Mouse (Mus musculus) intestine, postnatal 0 days (tissue): ENCODE measurements around the gene Cyth1. TPM values are rescaled to one million over a fixed set of nuclear protein-coding genes. Genes with fewer than 3 reads are reported as not detected.

ENCODE experiments used
- ATAC-seq: fragments of 200-750 bp; cut with Nextera tagmentation; 2 replicates; pipeline ENCODE4 v1.8.0; 2017; ENCODE audit warnings: mild to moderate bottlenecking, moderate TSS enrichment, moderate library complexity
- H3K27ac ChIP-seq: fragments of 300-500 bp; sonication (generic); 2 replicates; pipeline ENCODE4 v1.5.1; 2014; ENCODE audit warnings: mild to moderate bottlenecking, low read depth, low read length, moderate library complexity
- H3K27me3 ChIP-seq: fragments of 300-500 bp; sonication (generic); replicated peaks from 2 replicates; pipeline ENCODE4 v1.6.1; 2014; ENCODE audit warnings: low read length, mixed read lengths; ENCODE audit not compliant: control insufficient read depth, insufficient read depth
- H3K36me3 ChIP-seq: fragments of 300-500 bp; sonication (generic); 2 replicates; pipeline ENCODE4 v1.6.1; 2014; ENCODE audit warnings: mild to moderate bottlenecking, moderate library complexity; ENCODE audit not compliant: control insufficient read depth, insufficient read depth
- H3K4me1 ChIP-seq: fragments of 300-500 bp; sonication (generic); replicated peaks from 2 replicates; pipeline ENCODE4 v1.6.1; 2014; ENCODE audit warnings: antibody characterized with exemption, low read length, mixed read lengths; ENCODE audit not compliant: control insufficient read depth, insufficient read depth
- H3K4me2 ChIP-seq: fragments of 300-500 bp; sonication (generic); replicated peaks from 2 replicates; pipeline ENCODE4 v1.6.1; 2014; ENCODE audit warnings: low read depth, mild to moderate bottlenecking, moderate library complexity
- H3K4me3 ChIP-seq: fragments of 300-500 bp; sonication (generic); 2 replicates; pipeline ENCODE4 v1.5.1; 2014; ENCODE audit warnings: low read depth, low read length
- H3K9ac ChIP-seq: fragments of 300-500 bp; sonication (generic); 2 replicates; pipeline ENCODE4 v1.6.1; 2014; ENCODE audit warnings: mild to moderate bottlenecking, low read depth, low read length
- H3K9me3 ChIP-seq: fragments of 300-500 bp; sonication (generic); 2 replicates; pipeline ENCODE4 v1.6.1; 2016; ENCODE audit warnings: mixed run types; ENCODE audit not compliant: control insufficient read depth
- CTCF ChIP-seq: sonication (generic); IDR thresholded peaks from 2 replicates; pipeline ENCODE4 v1.5.1; 2016; ENCODE audit warnings: low read depth, mild to moderate bottlenecking, control low read depth, antibody characterized with exemption, moderate library complexity
- WGBS: fragments of 180-500 bp; shearing (Covaris S2); extraction: QIAGEN DNeasy Blood & Tissue Kit; methylation state at CpG from one replicate; pipeline ENCODE4 v1.1.7; 2014; 5-methylcytosine and 5-hydroxymethylcytosine counted together
- polyA plus RNA-seq: library from polyadenylated mRNA; unstranded; fragments of >200 nt; fragmentation: Nextera tagmentation; extraction: Ambion mirVana; gene quantifications from 2 replicates; pipeline ENCODE4 v1.2.1, GENCODE M21; 2015

Cyth1 gene
- polyA plus RNA-seq, 1 experiment from 2014 or later: 10.9 TPM

DNA sequence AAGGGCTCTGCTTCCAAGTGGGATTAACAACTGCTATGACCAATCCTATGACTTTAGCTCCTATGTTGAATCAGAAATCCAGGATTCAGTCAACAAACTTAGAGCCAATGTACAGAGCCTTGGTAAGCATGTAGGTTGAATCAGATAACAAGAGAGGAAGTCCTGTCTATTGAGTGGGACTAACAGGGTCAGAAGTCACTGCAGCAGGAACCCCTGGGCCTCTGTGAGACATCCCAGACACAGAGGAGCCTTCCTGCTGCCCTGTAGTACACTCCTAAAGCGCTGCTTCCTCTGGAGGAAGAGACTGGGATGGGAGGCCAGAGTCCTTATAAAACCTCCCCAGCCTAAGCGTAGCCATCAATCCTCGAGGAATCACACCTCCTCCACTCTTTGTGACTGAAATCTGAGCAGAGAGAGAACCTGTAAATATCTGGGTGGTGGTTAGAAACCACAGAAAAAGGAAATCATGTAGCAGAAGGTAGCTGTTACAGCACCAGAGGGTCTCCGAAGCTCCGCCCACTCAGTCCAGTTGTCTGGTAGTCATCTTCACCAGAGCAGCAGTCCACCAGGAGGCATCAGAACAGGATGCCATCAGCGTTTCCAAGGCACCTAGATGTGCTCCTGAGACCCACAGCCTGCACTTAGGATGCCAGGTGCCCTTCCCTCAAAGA, 11.7 kb downstream of the Cyth1 start:
- Histone ChIP-seq H3K4me2 (no peak overlapping the region), H3K4me3 (no peak overlapping the region), H3K9me3 (no peaks in the 10 kb centered on the region), H3K27ac (no peak overlapping the region), H3K9ac (no peak overlapping the region), H3K36me3 (no peaks in the 10 kb centered on the region), H3K27me3 (no peaks in the 10 kb centered on the region), H3K4me1 (peaks cover 12% of the 10 kb centered on the region; the same call in 1 of the 2 replicates)
- peak; percentile 24; the same call in 1 of the 2 replicates for TF ChIP-seq CTCF
- ATAC-seq: no peak
- 45% methylated on average over 6 of the region's 6 CpGs for WGBS

DNA sequence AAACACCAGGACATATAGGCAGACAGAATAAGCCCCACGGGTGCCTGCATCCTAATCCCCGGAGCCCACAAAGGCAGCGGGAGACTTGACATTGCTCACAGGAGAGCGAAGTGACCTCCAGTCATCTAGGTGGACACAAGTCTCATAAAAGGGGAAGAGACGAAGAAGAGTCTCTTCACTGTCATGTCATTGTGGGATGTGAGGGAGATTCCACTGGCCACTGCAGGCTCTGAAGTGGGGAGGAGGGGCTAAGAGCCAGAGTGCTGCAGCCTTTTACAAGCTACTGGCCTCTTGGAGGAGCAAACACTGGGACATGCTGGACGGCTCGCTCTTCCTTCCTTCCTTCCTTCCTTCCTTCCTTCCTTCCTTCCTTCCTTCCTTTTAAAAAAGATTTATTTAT, 13.5 kb downstream of the Cyth1 start:
- no peak for ATAC-seq
- WGBS: 74% methylated on average over 7 of the region's 7 CpGs
- Histone ChIP-seq H3K9me3 (no peaks in the 10 kb centered on the region), H3K27me3 (no peaks in the 10 kb centered on the region), H3K36me3 (no peaks in the 10 kb centered on the region), H3K27ac (no peak overlapping the region; the same call in 1 of the 2 replicates), H3K4me1 (peaks cover 12% of the 10 kb centered on the region; the same call in 1 of the 2 replicates), H3K4me2 (no peak overlapping the region), H3K9ac (no peak overlapping the region), H3K4me3 (no peak overlapping the region)
- no peak for TF ChIP-seq CTCF

DNA sequence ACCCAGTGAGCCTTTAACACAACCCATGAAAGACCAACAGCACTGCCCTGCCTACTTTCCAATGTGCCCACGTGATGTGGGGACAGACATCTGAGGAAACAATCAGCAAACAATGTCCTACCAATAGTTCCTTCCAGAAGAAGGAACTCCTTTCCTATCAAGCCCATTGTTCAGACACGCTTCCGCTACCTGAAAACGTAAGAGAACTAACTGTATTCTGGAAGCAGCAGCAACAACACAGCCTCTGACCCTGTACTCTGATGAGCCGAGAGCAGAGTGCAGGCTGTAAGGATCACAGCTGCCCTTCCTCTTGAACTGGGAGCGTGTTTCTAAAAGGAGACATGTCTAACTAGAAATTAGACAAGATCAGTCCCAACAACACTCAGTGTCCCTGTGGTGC, 13.9 kb downstream of the Cyth1 start:
- TF ChIP-seq CTCF: no peak
- no peak overlapping the region for H3K9ac ChIP-seq
- ATAC-seq: no peak
- H3K4me2 ChIP-seq: no peak overlapping the region
- 65% methylated on average over 6 of the region's 6 CpGs for WGBS
- H3K4me3 ChIP-seq: no peak overlapping the region
- no peaks in the 10 kb centered on the region for H3K36me3 ChIP-seq
- no peaks in the 10 kb centered on the region for H3K27me3 ChIP-seq
- no peak overlapping the region; the same call in 1 of the 2 replicates for H3K27ac ChIP-seq
- H3K9me3 ChIP-seq: no peaks in the 10 kb centered on the region
- H3K4me1 ChIP-seq: peaks cover 12% of the 10 kb centered on the region; the same call in 1 of the 2 replicates

DNA sequence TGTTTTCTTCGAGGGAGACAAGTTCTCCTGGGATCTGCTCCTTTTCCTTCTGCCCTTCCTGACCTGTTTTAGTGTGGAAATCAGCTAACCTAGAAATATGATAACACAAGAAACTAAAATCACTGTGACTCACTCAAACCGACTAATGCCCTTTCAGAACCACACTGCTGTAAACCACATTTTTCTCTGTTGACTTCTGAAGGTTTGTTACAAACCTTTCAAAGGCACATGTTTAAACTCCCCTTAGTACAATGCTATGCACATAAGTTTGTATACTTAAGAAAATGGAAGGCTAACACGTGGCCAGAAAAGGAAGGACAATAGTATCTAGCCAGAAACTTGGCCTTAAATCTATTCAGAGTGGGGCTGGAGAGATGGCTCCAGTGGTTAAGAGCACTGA, 14.5 kb downstream of the Cyth1 start:
- H3K27ac ChIP-seq: no peak overlapping the region
- no peaks in the 10 kb centered on the region for H3K36me3 ChIP-seq
- H3K27me3 ChIP-seq: no peaks in the 10 kb centered on the region
- TF ChIP-seq CTCF: no peak
- peaks cover 12% of the 10 kb centered on the region; the same call in 1 of the 2 replicates for H3K4me1 ChIP-seq
- no peak overlapping the region for H3K4me2 ChIP-seq
- WGBS: 44% methylated on average over 3 of the region's 3 CpGs
- no peak overlapping the region for H3K4me3 ChIP-seq
- ATAC-seq: no peak
- H3K9ac ChIP-seq: no peak overlapping the region
- H3K9me3 ChIP-seq: no peaks in the 10 kb centered on the region

DNA sequence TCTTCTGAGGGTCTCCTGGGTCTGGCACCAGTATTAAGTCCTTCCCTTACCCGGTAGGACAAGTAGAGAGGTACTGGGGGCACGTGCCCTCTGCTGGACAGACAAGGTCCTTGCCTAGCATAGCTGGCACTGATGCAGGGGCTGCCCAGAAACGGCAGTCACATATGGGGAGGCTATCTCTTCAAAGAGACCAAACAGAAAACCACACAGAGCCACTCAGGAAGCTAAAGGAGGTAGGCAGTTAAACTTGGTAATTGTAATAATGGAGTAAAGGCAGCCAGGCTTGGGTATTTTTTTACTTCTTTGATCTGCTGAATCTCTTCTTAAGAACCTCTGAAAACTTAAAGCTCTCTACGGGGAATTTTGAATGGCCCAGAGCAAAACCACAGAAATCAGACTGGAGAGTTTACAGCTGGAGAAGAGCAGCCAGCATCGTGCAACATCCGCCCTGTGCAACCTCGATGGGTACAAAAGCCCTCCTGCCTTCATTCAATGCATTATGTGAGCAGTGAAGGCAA, 16.0 kb downstream of the Cyth1 start:
- ATAC-seq: no peak
- TF ChIP-seq CTCF: peak; percentile 67
- Histone ChIP-seq H3K27me3 (no peaks in the 10 kb centered on the region), H3K9ac (no peak overlapping the region), H3K36me3 (no peaks in the 10 kb centered on the region), H3K4me2 (no peak overlapping the region), H3K9me3 (no peaks in the 10 kb centered on the region), H3K4me3 (no peak overlapping the region), H3K27ac (no peak overlapping the region), H3K4me1 (peaks cover 12% of the 10 kb centered on the region; the same call in 1 of the 2 replicates)
- 54% methylated on average over 7 of the region's 7 CpGs for WGBS

- Histone ChIP-seq H3K4me2 (no peak overlapping the region), H3K4me1 (no peaks in the 10 kb centered on the region), H3K27me3 (no peaks in the 10 kb centered on the region), H3K27ac (no peak overlapping the region), H3K9ac (no peak overlapping the region), H3K9me3 (no peaks in the 10 kb centered on the region), H3K36me3 (no peaks in the 10 kb centered on the region), H3K4me3 (no peak overlapping the region)
- WGBS: 84% methylated on average over 5 of the region's 5 CpGs
- ATAC-seq: no peak
- TF ChIP-seq CTCF: no peak
Observed at GRCm38 (mm10) chr11:118229941-118230340, 18.5 kb downstream of the Cyth1 start.
